Mouse (Mus musculus) layer of hippocampus, adult 11-12 months (tissue): ENCODE results near the gene Ptk7.
"Not testable (repeated sequence)": the region's sequence is repeated elsewhere in the genome, so short reads cannot be mapped to it uniquely, and the experiment has no call there.

Experiments
- DNase-seq: peaks from one replicate; pipeline ENCODE4 v3.0.0; 2022; ENCODE audit warnings: low spot score

The Ptk7 gene

DNA sequence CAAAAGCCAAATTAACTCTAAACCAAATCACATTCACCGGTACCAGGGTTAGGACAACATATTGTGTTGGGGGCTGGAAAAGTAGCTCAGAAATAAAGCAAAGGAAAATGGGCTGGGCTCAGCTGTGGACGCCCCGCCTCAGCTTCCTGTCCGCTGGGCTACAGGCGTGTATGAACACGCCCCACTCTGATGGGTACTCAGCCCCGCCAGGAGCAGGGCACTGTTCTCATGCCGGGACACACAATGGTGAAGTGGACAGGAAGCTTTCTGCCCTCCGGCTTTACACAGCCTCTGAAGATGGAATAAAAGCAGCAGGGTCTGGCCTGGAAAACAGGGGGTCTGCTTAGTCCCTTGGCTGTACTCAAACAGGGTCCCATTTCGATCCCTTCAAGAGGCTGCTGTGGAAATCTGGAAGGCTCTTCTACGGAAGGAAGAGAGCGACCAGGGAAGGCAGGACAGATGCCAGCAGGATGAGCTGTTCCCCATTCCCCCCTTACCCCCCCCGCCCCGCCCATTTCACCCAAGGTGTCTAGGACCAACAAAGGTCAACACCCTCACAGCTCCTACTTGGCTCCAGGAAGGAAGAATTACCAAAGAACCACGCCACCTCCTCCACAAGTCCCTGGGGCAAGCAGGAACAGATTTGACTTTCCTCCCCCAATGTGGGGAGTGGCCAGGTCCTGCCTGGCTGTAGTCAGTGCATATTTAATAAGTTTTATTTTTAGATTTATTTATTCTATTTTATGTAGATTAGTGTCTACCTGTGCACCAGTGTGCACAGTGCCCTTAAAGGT is 19.4 kb downstream of the Ptk7 start:
- no peak for DNase-seq

- DNase-seq: no peak
Measured at GRCm38 (mm10) chr17:46605987-46606386, 23.3 kb downstream of the Ptk7 start.

DNA sequence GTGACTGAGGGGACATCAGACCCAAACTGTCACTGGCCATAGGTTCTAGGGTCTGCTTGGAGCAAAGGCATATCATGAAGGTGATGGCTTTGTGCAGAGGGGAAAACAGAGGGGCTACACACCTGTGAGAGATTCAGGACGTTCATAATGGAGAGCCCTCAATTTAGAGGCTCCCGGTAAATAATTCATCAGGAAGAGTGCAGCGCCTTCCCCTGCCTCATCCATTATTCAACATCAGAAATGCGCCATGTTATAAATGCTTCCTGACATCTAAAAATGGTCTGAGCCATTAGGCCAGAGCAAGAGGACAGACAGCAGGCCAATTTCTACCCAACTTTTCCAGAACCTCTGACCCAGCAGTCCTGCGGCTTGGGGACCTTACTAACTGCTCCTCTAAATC is 24.2 kb downstream of the Ptk7 start:
- no peak for DNase-seq

DNA sequence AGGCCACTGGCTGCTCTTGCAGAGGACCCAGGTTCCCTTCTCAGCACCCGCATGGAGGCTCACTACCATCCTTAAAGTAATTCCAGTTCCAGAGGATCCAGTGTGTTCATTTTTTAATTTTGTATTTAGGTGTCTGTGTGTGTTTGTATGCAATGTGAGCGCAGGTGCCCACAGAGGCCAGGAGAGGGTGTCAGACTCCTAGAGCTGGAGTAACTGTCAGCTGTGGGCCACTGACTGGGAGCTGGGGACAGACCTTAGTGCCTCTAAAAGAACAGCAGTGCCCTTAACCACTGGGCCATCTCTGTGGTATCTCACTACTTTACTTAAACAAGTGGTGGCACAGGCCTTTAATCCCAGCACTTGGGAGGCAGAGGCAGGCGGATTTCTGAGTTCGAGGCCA is 26.1 kb downstream of the Ptk7 start:
- DNase-seq: no peak

GRCm38 (mm10) chr17:46602212-46602611 is 27.1 kb downstream of the Ptk7 start:
- no peak for DNase-seq

- no peak for DNase-seq
Measured at GRCm38 (mm10) chr17:46600569-46600968, 28.7 kb downstream of the Ptk7 start.

GRCm38 (mm10) chr17:46598963-46599362 is 30.3 kb downstream of the Ptk7 start:
- DNase-seq: no peak

GRCm38 (mm10) chr17:46597956-46598355 is 31.3 kb downstream of the Ptk7 start:
- no peak for DNase-seq

GRCm38 (mm10) chr17:46595336-46595735 is 34.0 kb downstream of the Ptk7 start:
- no peak for DNase-seq

GRCm38 (mm10) chr17:46594606-46595005 is 34.7 kb downstream of the Ptk7 start:
- no peak for DNase-seq

- no peak for DNase-seq
Measured at GRCm38 (mm10) chr17:46593124-46593523, 36.2 kb downstream of the Ptk7 start.

- no peak for DNase-seq
Measured at GRCm38 (mm10) chr17:46591406-46591805, 37.9 kb downstream of the Ptk7 start.

DNA sequence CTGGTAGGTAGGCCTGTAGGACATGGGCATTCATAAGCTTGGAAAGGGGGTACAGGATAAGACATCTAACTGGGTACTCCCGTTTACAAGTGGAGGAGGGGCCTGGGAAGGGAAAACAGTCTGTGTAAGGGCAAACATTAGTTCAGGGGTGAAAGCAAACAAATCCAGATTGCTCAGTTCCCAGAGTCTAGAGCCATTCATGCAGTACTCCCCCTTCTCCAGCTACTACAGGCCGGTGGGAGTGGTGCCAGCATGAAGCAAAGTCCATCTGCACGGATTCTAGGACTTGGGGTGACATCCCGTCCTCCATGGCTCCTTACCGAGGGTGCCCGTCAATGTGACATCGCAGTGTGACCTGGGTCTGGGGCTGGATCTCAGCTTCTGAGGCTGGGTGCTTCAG is 38.9 kb downstream of the Ptk7 start:
- DNase-seq: no peak

- DNase-seq: no peak
Measured at GRCm38 (mm10) chr17:46589635-46590314, 39.5 kb downstream of the Ptk7 start.

DNA sequence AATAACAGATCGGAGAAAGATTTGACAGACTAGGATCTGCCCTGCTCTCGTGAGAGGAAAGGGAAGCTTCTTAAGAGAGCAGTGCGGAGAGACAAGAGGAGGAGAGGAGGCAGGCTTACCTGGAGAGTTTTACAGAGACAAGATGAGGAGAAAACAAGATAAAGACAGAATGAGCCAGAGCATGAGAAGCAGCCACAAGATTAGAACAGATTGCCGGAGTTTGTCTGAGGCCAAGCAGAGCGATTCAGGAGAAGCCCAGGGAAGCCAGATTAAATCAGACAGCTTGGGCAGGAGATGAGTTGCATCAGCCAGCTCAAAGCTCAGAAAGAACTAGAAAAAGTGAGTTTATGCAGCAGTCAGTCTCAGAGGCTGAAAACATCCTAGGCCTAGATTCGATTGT is 40.4 kb downstream of the Ptk7 start:
- DNase-seq: no peak

DNA sequence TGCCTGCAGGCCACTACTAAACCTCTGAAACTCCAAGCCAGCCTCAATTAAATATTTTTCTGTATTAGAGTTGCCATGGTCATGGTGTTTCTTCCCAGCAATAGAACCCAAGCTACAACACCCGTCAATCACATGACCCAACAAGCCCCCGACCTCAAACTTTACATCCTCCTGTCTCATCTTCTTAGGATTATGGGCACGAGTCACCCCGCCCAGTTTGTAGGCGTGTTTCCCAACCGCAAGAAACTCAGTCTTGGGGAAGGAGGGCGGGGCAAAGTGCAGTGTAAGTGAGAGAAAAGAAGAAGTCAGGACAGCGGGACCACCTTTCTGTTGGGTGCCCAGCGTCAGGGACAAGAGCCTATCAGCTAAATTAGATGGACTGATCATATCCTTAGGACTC is 41.1 kb downstream of the Ptk7 start:
- DNase-seq: no peak

DNA sequence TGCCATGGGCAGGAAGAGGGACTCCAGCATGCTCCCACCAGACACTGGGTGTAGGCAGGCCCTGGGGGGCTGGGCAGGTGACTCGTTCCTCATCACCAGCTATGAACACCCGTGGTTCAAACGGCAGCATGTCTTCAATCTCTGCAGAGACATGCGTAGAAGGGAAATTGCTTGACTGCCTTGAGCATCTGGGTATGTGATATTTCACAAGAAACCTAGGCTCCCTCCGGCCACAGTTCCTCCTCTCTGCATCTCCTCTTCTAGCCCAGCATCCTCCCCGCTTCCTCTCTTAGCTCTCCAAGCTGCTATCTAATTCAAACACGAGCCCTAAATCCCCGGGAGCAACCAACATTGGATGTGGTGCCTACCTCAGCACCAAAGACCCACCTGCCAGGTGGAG is 43.0 kb downstream of the Ptk7 start:
- DNase-seq: no peak

- DNase-seq: no peak
Measured at GRCm38 (mm10) chr17:46578650-46579049, 50.7 kb downstream of the Ptk7 start.

DNA sequence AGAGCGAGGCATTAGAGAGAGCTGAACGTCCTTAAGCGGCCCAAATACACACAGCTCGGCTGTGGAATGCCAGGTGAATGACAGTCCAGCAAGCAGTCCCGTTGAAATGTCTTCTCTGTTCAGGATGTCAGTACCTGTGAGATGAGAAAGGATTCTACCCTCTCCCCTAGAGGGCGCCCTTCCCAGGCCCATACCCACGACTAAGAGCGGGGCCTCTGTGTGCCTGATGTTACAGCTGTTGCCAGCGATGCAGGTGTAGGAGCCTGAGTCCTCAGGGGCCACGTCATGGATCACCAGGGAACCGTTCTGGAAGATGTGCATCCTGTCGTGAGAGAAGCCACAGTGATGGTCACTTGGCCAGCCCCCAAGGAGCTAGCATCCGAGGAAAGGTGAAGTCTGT is 53.2 kb downstream of the Ptk7 start:
- DNase-seq: no peak

DNA sequence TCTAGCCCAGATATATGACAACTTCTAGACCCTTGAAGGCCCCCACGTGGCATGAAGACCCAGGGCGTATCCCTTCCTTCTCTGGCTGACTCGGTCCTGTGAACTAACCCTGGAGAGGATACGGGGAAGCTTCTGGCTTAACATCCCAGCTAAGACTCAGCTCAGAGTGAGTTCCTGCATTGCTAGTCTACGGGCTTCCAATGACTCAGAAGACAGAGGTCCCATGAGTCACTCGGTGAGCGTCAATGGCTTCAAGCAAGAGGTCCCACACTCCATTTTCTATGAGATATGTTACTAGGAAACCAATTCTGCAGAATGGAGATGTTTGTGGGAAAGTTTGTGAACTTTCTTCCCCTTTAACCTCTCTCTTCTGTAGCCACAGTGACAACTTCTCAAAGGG is 54.8 kb downstream of the Ptk7 start:
- DNase-seq: no peak

DNA sequence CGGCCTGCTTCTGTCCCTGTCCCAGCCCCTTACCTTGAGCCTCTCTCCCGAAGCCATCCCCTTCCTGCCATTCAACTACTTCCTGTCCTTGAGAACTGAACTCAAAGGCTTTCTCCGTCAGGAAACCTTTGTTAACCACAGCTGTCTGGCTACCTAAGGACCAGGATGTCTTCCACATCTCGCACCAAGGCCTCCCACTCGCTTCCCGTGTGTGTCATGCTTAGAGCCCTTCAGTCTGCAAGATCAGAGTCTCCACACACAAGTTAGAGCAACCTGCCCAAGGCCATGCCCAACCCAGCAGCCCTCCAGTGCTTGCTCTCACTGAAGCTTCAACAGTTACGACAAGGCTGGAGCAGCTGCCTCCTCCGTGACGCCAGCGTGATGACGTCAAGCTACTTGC is 58.3 kb downstream of the Ptk7 start:
- no peak for DNase-seq

DNA sequence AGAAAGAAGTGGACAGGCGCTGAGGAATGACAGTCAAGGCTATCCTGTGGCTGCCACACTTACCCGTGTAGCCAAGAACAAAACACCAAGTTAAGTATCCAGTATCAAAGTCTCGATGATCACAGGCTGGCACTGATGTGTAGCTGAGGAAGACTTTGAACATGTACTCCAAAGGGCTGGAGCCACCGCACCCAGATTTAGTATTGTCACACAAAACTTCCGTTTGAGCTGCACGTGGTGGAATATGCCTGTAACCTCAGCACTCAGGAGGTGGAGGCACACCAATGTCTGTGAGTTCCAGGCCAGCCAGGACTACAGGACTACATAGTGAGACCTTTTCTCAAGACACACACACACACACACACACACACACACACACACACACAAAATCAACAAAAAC is 70.2 kb downstream of the Ptk7 start:
- DNase-seq: no peak

GRCm38 (mm10) chr17:46558151-46558550 is 71.2 kb downstream of the Ptk7 start:
- no peak for DNase-seq

DNA sequence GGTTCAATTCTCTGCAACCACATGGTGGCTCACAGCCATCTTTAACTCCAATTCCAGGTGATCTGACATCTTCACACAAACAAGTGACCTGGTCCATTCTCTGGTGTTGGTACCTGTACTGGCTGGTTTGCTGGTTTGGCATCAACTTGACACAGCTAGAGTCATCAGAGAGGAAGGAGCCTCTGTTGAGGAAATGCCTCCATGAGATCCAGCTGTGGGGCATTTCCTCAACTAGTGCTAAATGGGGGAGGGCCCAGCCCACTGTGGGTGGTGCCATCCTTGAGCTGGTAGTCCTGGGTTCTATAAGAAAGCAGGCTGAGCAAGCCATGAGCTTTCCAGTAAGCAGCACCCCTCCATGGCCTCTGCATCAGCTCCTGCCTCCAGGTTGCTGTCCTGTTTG is 72.0 kb downstream of the Ptk7 start:
- not testable (repeated sequence) for DNase-seq
